Mouse (Mus musculus) CH12.LX (cell line): Measurements from ENCODE around the gene Gpr68.

Source experiments
- CHD1 ChIP-seq: IDR thresholded peaks from 2 replicates; pipeline ENCODE4 v1.6.1; 2012; ENCODE audit warnings: low read depth, low read length, improper control_type of control experiment, inconsistent platforms
- CTCF ChIP-seq, 2 experiments: IDR thresholded peaks in 1 of 2; conservative IDR thresholded peaks in 1 of 2; 2 replicates each; pipeline ENCODE4 v1.5.1; 2011 to 2012; ENCODE audit warnings: low read depth in 2 of 2, low read length in 2 of 2, improper control_type of control experiment in 1 of 2, inconsistent platforms in 1 of 2, mild to moderate bottlenecking in 1 of 2, moderate library complexity in 1 of 2
- RAD21 ChIP-seq: IDR thresholded peaks from 2 replicates; pipeline ENCODE4 v1.6.1; 2011; ENCODE audit warnings: low read depth, mild to moderate bottlenecking, low read length, improper control_type of control experiment, moderate library complexity

DNA sequence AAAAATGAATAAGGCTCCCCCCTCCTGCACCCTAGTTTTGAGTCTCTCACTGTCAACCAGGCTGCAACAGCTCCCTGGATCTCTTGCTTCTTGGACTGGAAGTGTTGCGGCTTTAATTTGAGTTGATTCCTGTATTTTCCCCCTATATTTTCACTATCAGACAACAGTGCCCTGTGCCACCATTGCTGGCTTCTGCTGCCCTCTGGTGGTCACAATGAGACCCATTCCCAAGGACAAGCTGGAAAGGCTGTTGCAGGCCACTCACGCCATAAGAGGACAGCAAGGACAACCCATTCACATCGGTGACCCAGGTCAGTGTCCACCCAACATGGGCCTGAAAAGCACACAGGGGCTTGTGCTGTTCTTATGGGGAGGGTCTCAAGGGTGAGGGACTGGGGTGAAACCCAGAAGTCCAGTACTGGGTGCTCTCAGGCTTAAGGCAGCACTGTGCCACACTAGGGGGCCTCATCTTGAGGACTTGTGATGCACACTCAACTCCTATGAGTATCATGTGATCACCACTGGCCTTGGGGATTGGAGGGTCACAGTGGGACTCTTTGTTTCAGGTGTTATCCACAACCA lies 66.7 kb downstream of the Gpr68 start:
- peak; percentile 52 to 97 for TF ChIP-seq CTCF (conservative IDR thresholded peaks at IDR 0.05 in 1 of 2, IDR thresholded peaks at IDR 0.05 in 1 of 2; ENCODE audit: low read depth in 2 of 2, low read length in 2 of 2)
- TF ChIP-seq CHD1 = no peak
- peak; percentile 99 for TF ChIP-seq RAD21
